Mouse (Mus musculus) midbrain, embryonic 10.5 days (tissue): ENCODE data around the gene Gxylt2. TPM values are rescaled to one million over a fixed set of nuclear protein-coding genes. Genes with fewer than 3 reads are reported as not detected.

ENCODE experiments used
- DNase-seq: peaks from one replicate; pipeline ENCODE4 v3.0.0-alpha.2; 2017; ENCODE audit warnings: low spot score
- H3K27ac ChIP-seq: fragments of 300-500 bp; sonication (generic); replicated peaks from 2 replicates; pipeline ENCODE4 v1.5.1; 2016; ENCODE audit warnings: mild to moderate bottlenecking
- H3K27me3 ChIP-seq: fragments of 300-500 bp; sonication (generic); 2 replicates; pipeline ENCODE4 v1.6.1; 2016; ENCODE audit warnings: low read depth, mild to moderate bottlenecking; ENCODE audit not compliant: poor library complexity, severe bottlenecking
- H3K36me3 ChIP-seq: fragments of 300-500 bp; sonication (generic); 2 replicates; pipeline ENCODE4 v1.6.1; 2016; ENCODE audit warnings: mild to moderate bottlenecking, moderate library complexity
- H3K4me1 ChIP-seq: fragments of 300-500 bp; sonication (generic); 2 replicates; pipeline ENCODE4 v1.6.1; 2016
- H3K4me3 ChIP-seq: fragments of 300-500 bp; sonication (generic); 2 replicates; pipeline ENCODE4 v1.5.1; 2016; ENCODE audit warnings: mild to moderate bottlenecking, moderate library complexity
- H3K9me3 ChIP-seq: fragments of 300-500 bp; sonication (generic); replicated peaks from 2 replicates; pipeline ENCODE4 v1.6.1; 2016; ENCODE audit warnings: mild to moderate bottlenecking
- WGBS: fragments of 180-500 bp; shearing (Covaris S2); methylation state at CpG from one replicate; pipeline ENCODE4 v1.1.7; 2016; 5-methylcytosine and 5-hydroxymethylcytosine counted together
- polyA plus RNA-seq: library from polyadenylated mRNA; unstranded; fragments of >200 nt; fragmentation: Nextera tagmentation; extraction: Ambion mirVana; gene quantifications from 2 replicates; pipeline ENCODE4 v1.2.1, GENCODE M21; 2016

Gxylt2 gene
- polyA plus RNA-seq, 1 experiment from 2014 or later = 1.4 TPM

DNA sequence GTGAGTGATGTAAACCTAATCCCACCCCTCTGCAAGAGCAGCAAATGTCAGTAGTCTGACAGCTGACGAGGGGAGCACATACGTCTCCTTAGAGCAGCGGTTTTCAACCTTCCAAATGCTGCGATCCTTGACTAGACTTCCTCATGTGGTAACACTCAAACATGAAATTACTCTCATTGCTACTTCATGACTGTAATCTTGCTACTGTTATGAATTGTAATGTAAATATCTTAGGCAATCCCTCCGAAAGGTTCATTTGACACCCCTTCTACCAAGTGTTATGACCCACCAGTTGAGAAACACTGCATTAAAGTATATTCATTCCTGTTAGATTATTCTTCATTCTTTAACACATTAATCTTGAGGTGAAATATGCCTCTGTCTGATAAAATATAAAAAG lies 142.7 kb downstream of the Gxylt2 start:
- peaks cover 86% of the 10 kb centered on the region for H3K36me3 ChIP-seq
- no peak overlapping the region for H3K4me3 ChIP-seq
- no peaks in the 10 kb centered on the region for H3K9me3 ChIP-seq
- H3K4me1 ChIP-seq = no peaks in the 10 kb centered on the region
- WGBS = 91% methylated on average over 5 of the region's 5 CpGs
- no peaks in the 10 kb centered on the region for H3K27me3 ChIP-seq
- no peak overlapping the region for H3K27ac ChIP-seq
- no peak for DNase-seq

DNA sequence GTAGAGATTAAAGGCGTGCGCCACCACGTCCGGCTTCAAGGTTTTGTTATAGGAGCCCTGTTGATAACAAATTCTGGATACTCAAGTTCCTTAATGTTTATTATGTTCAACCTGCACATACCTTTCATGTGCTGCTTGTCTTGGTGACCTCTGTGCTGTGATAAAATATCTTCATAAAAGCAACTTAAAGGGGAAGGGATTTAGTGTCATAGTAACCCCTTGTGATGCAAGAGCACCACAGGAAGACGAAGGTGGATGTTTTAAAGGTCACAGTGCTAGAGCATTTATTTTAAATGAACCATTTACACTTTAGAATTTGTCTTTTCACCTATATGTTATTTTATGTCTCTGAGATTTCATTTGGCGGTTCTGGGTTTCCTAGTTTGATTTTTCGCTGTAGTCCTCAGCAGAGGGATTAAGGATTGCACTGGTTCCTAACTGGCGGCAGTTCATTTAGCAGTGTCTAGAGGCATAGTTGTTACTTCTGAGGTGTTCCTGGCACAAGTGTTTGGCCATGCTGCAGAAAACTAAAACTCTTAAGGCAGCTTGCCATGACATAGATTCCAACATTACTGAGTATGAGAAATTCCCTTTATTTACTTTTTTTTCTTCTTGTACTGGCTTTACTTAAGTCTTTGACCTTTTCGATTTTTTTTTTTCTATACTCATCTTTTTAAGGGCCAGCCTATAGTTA lies 144.3 kb downstream of the Gxylt2 start:
- Histone ChIP-seq H3K4me3 (no peak overlapping the region), H3K27ac (no peak overlapping the region), H3K9me3 (no peaks in the 10 kb centered on the region), H3K36me3 (peaks cover 82% of the 10 kb centered on the region), H3K27me3 (no peaks in the 10 kb centered on the region), H3K4me1 (no peaks in the 10 kb centered on the region)
- WGBS = 92% methylated on average over 9 of the region's 9 CpGs
- no peak for DNase-seq

DNA sequence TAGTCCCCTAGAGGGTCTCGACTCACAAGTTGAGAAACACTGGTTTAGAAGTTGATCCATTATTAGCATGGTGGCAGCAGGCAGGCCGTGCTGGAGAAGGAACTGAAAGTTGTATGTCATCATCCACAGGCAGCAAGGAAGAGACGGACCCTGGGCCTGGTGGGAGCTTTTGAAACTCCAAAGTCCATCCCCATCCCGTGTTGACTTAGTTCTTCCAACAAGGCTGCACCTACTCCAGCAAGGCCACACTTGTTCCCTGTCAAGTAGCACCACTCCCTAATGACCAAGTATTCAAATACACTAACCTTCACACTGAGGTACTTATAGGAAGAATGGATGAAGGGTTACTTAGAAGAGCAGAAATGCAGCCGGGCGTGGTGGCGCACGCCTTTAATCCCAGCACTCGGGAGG lies 146.1 kb downstream of the Gxylt2 start:
- WGBS = 94% methylated on average over 9 of the region's 9 CpGs
- H3K27ac ChIP-seq = no peak overlapping the region
- H3K36me3 ChIP-seq = peaks cover 82% of the 10 kb centered on the region

DNA sequence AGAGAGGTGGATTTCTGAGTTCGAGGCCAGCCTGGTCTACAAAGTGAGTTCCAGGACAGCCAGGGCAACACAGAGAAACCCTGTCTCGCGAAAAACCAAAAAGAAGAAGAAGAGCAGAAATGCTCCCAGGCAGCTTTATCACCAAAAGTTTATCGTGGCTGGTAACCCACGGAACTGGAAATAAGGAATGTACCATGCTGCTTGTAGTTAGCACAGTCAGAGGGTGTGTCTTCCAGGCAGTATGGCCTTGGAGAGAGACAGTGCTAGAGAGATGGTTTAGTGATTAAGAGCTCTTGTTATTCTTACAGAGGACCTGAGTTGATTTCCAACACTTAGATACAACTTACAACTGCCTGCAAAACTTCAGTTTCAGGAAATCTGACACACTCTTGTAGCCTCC lies 146.5 kb downstream of the Gxylt2 start:
- Histone ChIP-seq H3K4me1 (no peaks in the 10 kb centered on the region), H3K27ac (no peak overlapping the region), H3K27me3 (no peaks in the 10 kb centered on the region), H3K4me3 (no peak overlapping the region), H3K9me3 (no peaks in the 10 kb centered on the region), H3K36me3 (peaks cover 82% of the 10 kb centered on the region)
- DNase-seq = no peak
- WGBS = 91% methylated on average over 5 of the region's 5 CpGs

More for the DNA sequence above, 146.1 kb downstream of the Gxylt2 start:
- no peaks in the 10 kb centered on the region for H3K4me1 ChIP-seq
- no peaks in the 10 kb centered on the region for H3K27me3 ChIP-seq
- no peaks in the 10 kb centered on the region for H3K9me3 ChIP-seq
- no peak overlapping the region for H3K4me3 ChIP-seq
- no peak for DNase-seq

Other genes with a start within 250 kb of the Gxylt2 start
- 21.7 and 25.6 TPM in 2 replicates for gene Shq1, start 33.6 kb upstream of the Gxylt2 start, polyA plus RNA-seq
- 22.7 and 23.0 TPM in 2 replicates for gene Ppp4r2, start 128.9 kb downstream of the Gxylt2 start, polyA plus RNA-seq